Mouse (Mus musculus) embryonic fibroblast, embryonic 13.5 days (primary cell): ENCODE results near the gene Socs3.

Source experiments
- CTCF ChIP-seq: IDR thresholded peaks from 2 replicates; pipeline ENCODE4 v1.5.1; 2011; ENCODE audit warnings: mild to moderate bottlenecking, control low read depth, low read length, moderate library complexity, borderline replicate concordance; ENCODE audit not compliant: insufficient read depth
- POLR2A ChIP-seq: IDR thresholded peaks from 2 replicates; pipeline ENCODE4 v1.6.1; 2011; ENCODE audit warnings: low read depth, mild to moderate bottlenecking, control low read depth, low read length, moderate library complexity

GRCm38 (mm10) chr11:117946996-117947419 lies 22.8 kb downstream of the Socs3 start:
- no peak for TF ChIP-seq POLR2A
- TF ChIP-seq CTCF: no peak
